Mouse (Mus musculus) central nervous system, embryonic 14 days (tissue): Measurements from ENCODE around the gene Orm1. TPM values are rescaled to one million over a fixed set of nuclear protein-coding genes. Genes with fewer than 3 reads are reported as not detected.

Experiments
- polyA plus RNA-seq: library from polyadenylated mRNA; depleted of rRNA; stranded (reverse); fragments of >200 nt; gene quantifications from 2 replicates; pipeline ENCODE4 v1.2.3, GENCODE M21; 2012; rRNA removed

Gene Orm1
- polyA plus RNA-seq: not detected in 2 replicates

DNA sequence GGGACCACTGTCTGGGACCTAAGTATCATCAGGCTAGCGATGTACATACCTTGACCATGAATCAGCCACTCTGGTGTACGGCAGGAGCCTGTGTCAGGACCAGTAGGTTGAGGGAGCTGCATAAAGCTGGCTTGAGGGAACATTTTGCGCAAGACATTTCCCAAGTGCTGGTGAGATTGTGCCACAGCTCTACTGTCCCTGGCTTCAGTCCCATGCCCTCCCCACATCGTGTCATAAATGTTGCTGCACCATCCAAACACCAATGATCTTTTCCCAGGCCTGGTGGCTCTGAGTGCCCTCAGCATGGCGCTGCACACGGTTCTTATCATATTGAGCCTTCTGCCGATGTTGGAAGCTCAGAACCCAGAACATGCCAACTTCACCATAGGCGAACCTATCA lies at the start of gene Orm1:
TSS of gene Orm1 (plus strand) at position 266 of the 400 bp plus-strand sequence.

DNA sequence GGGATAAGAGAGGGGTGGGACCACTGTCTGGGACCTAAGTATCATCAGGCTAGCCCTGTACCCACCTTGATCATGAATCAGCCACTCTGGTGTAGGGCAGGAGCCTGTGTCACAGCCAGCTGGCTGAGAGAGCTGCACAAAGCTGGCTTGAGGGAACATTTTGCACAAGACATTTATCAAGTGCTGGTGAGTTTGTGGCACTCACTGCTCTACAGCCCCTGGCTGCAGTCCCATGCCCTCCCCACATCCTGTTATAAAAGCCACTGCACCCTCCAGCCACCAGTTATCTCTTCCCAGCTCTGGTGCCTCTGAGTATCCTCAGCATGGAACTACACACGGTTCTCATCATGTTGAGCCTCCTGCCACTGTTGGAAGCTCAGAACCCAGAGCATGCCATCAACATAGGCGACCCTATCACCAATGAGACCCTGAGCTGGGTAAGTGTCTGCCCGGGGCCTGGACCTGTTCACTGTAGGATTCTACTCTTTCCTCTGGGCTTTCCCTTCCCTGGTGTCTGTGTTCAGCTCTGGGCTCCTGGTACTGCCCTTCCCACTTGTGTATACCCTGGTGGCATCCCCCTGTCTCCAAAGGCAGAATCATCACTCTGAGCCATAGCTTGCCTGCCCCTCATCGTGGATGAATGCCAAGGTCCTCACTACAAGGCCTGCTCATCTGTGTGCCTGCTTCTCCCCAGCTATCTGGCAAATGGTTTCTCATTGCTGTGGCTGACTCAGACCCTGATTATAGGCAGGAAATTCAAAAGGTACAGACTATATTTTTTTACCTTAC lies 11.7 kb downstream of the Orm1 start, which contains the start of gene Orm3:
TSS of gene Orm3 (plus strand) at position 286 of the 789 bp plus-strand sequence.

GRCm38 (mm10) chr4:63362150-63362549 lies 17.8 kb downstream of the Orm1 start, which contains the start of gene Orm2:
TSS of gene Orm2 (plus strand) at chr4:63362449.

Other genes with a start within 250 kb of the Orm1 start
- gene Ambp, start 189.8 kb upstream of the Orm1 start, polyA plus RNA-seq: 0.16 TPM in 1 of 2 replicates, not detected in the other
- gene Kif12, start 172.4 kb upstream of the Orm1 start, polyA plus RNA-seq: 0.02 and 0.13 TPM in 2 replicates
- 8.0 and 39.0 TPM in 2 replicates for gene Col27a1, start 130.6 kb upstream of the Orm1 start, polyA plus RNA-seq
- gene Orm3, start 11.6 kb downstream of the Orm1 start, polyA plus RNA-seq: not detected in 2 replicates
- gene Orm2, start 17.9 kb downstream of the Orm1 start, polyA plus RNA-seq: not detected in 2 replicates
- 7.5 and 8.7 TPM in 2 replicates for gene Akna, start 58.8 kb downstream of the Orm1 start, polyA plus RNA-seq
- gene Whrn, start 151.4 kb downstream of the Orm1 start, polyA plus RNA-seq: 28.2 and 28.8 TPM in 2 replicates
- gene Atp6v1g1, start 200.2 kb downstream of the Orm1 start, polyA plus RNA-seq: 202 and 240 TPM in 2 replicates
- gene Tmem268, start 214.2 kb downstream of the Orm1 start, polyA plus RNA-seq: 3.9 and 4.0 TPM in 2 replicates